Mouse (Mus musculus) right cerebral cortex, postnatal 10 days (tissue): ENCODE measurements around the gene Gm7233.
"Not testable (repeated sequence)": the region's sequence is repeated elsewhere in the genome, so short reads cannot be mapped to it uniquely, and the experiment has no call there.

Experiments used
- DNase-seq, 2 experiments: peaks; one replicate each; pipeline ENCODE4 v3.0.0; 2021; ENCODE audit warnings: low spot score in 2 of 2

Gm7233 gene

DNA sequence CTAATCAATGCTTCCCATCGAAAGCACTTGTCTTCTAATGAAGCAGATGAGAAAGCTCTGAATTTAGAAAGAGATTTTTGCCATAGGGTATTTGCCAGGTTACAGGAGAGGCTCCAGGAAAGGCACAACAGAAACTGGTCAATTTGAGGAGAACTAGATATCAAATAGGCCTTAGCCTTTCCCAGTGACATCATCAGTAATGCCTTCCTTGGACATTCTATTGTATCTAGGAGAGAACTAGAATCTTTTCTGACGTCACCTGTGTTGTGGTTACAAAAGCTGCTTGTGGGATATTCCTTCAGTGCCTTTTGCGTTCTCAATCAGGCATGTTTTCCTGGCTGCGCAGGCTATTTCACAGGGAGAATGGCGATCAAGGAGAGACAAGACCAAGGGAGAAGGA lies at the start of gene Gm7233:
TSS of gene Gm7233 (plus strand) at position 301 of the 400 bp plus-strand sequence.
- not testable (repeated sequence) for DNase-seq

DNA sequence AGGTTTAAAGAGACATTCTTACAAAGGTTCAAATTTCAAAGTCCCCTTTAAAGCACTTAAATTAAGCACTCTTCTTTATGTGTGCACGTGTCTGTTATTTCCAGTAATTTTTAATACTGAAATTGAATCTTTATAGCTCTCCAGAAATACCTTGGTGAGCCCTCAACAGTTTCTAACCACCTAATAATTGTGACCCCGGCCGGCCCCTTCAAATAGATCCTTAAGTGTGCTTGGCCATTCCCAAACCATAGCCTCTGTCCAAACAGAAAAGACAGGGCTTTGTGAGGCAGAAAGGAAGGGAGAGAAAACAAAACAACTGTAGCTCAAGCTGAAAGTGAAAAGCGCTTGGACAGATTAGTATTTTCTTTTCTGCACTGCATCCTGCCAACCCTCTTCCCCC lies 12.5 kb upstream of the Gm7233 start:
- peak in 1 of 2 experiments; percentile 17 for DNase-seq

DNA sequence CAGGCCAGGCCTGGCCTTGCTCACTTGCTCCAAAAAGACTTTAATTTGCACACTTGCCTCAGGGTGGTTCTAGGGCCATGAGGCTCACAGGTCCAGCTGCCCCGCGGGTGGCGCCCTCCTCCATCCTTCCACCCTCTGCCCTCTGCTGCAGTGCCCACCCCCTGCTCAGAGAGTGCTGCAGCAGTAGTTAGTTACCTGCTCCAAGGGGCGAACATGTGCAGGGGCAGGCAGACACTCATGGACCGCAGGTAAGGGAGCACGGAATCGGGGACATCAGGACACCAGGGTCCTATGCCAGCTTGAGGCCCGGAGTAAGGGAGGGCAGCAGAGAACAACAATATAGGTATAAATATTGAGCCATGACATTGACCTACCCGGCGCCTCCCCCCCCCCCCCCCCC lies 11.7 kb upstream of the Gm7233 start:
- not testable (repeated sequence) for DNase-seq

DNA sequence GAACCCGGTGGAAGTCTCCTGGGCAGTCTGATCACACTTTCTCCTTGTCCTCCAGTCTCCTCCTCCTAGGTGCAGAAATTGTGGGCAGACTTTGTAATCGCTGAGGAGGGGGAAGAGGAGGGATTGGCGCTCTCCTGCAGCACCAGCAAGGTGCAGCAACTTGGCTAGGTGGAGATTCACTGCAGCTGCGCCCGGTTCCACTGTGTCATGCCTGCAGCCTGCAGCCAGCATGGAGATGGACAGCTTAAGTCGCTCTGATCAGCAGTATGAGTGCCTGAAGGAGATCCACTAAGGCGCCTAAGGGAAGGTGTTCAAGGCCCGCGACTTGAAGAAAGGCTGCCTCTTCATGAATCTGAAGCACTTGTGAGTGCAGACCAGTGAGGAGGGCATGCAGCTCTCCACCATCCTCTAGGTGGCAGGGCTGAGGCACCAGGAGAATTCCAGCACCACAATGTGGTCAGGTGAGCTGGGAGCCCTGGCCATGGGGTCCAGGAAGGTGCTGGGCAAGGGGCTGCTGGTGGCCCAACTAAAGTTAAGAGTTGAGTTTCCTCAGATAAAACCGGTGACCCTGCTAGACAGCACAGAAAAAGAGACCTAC lies 11.0 kb upstream of the Gm7233 start:
- not testable (repeated sequence) for DNase-seq

DNA sequence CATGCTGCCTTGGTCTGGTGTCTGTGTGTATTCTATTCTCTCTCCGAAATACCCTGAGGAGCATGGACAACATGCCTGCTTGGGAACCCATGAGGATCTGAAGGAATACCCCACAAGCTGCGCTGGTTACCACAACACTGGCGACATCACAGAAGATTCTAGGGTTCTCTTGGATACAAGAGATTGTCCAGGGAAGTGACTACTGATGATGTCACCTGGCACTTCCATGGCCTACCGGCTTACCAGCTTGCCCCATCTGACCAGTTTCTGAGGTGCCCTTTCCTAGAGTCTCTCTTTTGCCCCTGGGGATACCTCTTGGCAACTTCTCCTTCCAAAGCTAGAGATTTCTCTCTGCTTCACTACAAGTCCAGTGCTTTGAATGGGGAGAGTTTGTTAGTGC lies 55.5 kb downstream of the Gm7233 start, which contains the start of gene Gm8122:
TSS of gene Gm8122 (minus strand) at position 101 of the 400 bp plus-strand sequence.
- not testable (repeated sequence) for DNase-seq
